Mouse (Mus musculus): ENCODE measurements around the gene Pcsk1n. TPM values are rescaled to one million over a fixed set of nuclear protein-coding genes. Genes with fewer than 3 reads are reported as not detected.
"Not testable (repeated sequence)": the region's sequence is repeated elsewhere in the genome, so short reads cannot be mapped to it uniquely, and the experiment has no call there.

Pcsk1n gene
- total RNA-seq (2022): not detected

DNA sequence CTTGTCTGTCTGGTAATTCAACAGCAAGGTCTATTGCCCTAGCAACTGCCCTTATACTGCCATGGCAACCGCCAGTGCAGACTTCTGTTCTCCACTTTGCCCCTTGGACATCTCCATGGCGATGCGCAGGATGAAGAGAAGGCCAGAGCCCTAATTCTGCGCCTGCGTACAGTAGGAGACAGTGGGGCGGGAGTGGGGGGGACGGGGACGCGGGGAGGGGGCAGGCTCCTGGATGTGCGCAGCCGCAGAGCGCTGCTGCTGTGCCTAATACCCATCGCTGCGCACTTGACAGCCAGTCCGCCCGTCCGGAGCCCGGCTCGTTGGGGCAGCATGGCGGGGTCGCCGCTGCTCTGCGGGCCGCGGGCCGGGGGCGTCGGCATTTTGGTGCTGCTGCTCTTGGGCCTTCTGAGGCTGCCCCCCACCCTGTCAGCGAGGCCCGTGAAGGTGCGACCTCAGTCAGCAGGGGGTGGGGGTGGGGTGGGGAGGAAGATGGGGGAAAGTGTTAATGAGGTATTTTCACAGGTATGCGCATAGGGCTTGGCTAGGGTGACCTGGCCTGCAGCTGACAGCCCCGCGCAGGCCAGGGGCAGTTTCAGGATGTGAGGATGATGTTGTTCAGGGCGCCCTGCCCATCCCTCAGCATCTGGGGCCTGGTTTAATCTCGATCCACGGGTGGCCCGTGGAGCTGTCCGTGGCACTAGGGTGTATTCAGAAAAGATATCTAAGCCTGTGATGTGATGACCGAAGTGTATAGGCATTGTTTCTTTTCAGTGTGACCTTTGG, at the start of gene Pcsk1n:
TSS of gene Pcsk1n (plus strand) at position 222 of the 783 bp plus-strand sequence.
- no peak for DNase-seq (ENCODE audit: low spot score in 2 of 2)

DNA sequence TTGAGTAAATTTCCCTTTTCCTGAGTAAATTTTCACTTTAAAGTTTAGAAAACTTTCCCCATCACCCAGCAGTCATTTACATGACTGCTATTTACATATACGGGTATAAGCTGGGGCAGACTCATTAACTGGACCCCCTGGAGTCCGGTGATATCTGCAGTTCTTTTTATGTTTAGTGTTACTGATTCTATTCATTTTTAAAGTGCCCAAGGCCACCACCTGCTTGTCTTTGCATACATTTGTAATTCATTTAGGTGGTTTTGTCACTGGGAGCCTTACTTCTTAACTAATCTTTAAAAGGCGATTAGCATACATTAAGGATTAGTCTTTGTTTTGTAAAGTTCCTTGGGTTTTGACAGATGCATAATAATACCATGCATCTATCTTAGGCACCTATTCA, 49.8 kb upstream of the Pcsk1n start:
- DNase-seq (ENCODE audit: low spot score in 2 of 2): no peak

DNA sequence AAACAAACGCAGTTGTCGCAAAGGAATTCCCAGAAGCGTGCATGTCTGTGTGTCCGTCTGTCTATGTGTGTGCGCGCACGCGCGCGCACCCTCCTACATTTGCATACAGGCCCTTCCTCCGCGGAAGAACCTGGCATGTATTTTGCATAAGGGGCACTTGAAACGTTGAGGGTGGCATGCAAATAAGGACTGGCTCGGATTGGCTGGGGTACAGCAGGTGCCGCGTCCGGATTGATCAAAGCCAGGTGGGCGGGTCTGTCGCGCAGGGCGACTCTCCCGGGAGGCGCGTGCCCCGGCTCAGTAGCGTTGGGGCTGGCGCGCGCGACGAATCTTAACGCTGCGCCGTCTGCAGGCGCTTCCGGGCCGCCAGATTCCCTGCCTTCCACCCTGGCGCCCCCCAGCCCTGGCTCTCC, 41.6 kb upstream of the Pcsk1n start, which contains the start of gene Pim2:
TSS of gene Pim2 (plus strand) at position 256 of the 413 bp plus-strand sequence.
- DNase-seq (ENCODE audit: low spot score in 2 of 2): peak; percentile 33 to 75

GRCm38 (mm10) chrX:7878495-7878894, 41.1 kb upstream of the Pcsk1n start:
- DNase-seq (ENCODE audit: low spot score in 2 of 2): no peak

DNA sequence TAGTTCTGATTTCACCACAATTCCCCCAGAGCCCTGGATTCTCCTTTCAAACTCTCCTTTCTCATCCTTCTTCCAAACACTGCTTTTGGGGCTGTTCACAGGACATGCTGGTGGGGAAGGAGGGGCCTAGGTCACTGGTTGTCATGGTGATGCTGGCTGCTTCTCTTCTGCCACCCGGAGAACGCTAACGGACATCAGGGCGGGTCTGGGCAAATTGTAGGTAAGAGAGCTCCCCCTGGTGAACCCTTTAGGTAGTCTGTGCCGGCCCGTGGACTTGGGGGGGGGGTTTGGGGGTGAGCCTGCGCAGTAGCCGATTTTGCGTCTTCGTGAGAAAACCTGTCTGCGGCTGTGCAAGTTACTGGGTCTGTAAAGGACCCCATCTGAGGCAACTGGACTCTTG, 39.8 kb upstream of the Pcsk1n start:
- peak; percentile 10 to 47 for DNase-seq (ENCODE audit: low spot score in 2 of 2)

- DNase-seq (ENCODE audit: low spot score in 2 of 2): peak; percentile 84 to 85
Measured at GRCm38 (mm10) chrX:7883841-7884567, 35.6 kb upstream of the Pcsk1n start, which contains the start of gene Slc35a2. Slc35a2 (plus strand) TSS chrX:7884028.

DNA sequence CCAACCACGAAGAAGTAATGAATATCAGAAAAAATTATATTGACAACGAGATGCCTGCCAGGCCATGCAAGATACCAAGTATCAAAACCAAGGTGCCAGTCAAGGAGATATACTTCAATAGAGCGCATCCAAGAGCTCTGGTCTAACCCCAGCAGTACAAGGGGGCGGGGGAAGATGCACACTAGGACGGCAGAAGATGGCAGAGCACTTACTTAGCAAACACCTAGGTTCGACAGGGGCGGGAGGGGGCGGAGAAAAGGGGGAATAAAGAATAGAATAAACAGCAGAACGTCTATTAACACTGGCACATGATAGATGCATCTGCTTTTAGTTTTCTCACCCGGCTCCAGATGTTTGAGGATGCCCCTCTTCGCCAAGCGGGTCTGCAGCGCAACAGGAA, 21.4 kb upstream of the Pcsk1n start:
- no peak for DNase-seq (ENCODE audit: low spot score in 2 of 2)

- peak; percentile 74 to 83 for DNase-seq (ENCODE audit: low spot score in 2 of 2)
Measured at GRCm38 (mm10) chrX:7898880-7899874, 20.4 kb upstream of the Pcsk1n start, which contains the start of the genes Pqbp1 and Timm17b. Pqbp1 (minus strand) TSS chrX:7899269. Timm17b (plus strand) TSS chrX:7899357.

GRCm38 (mm10) chrX:7904441-7904840, 15.2 kb upstream of the Pcsk1n start:
- no peak for DNase-seq (ENCODE audit: low spot score in 2 of 2)

DNA sequence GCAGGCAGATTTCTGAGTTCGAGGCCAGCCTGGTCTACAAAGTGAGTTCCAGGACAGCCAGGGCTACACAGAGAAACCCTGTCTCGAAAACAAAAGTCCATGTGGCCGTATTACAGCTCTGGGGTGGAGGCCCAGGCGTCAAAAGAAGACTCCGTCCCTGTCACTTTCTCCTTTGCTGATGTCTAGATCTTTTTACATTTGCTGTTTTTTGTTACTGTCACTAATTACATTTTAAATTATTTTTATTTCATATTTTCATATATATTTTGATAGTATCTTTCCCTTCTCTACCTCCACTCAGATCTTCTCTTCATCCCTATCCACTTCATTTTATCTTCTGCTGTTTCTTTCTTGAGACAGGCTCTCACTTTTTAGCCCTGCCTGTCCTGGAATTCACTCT, 11.9 kb upstream of the Pcsk1n start, which contains the start of gene Gm10491:
TSS of gene Gm10491 (minus strand) at position 101 of the 400 bp plus-strand sequence.
- no peak for DNase-seq (ENCODE audit: low spot score in 2 of 2)

DNA sequence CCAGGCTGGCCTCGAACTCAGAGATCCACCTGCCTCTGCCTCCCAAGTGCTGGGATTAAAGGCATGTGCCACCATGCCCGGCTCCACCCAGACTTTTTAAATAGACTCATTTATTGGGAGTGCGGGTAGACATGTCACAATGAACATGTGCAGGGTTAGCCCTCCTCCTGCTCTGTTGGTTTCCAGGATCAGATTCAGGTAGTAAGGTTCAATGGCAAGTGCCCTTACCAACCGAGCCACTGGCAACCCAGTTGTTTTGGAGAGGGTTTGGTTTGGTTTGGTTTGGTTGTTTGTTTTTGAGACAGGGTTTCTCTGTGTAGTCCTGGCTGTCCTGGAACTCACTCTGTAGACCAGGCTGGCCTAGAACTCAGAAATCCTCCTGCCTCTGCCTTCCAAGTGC, 10.4 kb upstream of the Pcsk1n start, which contains the start of gene Gm10490:
TSS of gene Gm10490 (plus strand) at position 301 of the 400 bp plus-strand sequence.
- DNase-seq (ENCODE audit: low spot score in 2 of 2): not testable (repeated sequence)

- no peak for DNase-seq (ENCODE audit: low spot score in 2 of 2)
Measured at GRCm38 (mm10) chrX:7910473-7910872, 9.1 kb upstream of the Pcsk1n start.

DNA sequence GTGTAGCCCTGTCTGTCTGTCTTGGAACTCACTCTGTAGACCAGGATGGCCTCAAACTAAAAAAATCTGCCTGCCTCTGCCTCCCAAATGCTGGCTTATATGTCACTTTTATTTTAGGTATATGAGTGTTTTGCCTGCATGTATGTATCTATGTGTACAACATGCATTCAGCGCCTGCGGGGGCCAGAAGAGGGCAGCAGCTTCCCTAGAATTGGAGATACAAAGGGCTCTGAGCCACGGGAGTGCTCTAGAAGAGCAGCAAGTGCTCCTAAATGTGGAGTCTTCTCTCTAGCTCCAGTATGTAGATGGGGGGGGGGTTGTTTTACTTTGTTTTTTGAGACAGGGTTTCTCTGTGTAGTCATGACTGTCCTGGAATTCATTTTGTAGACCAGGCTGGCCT, 4.0 kb upstream of the Pcsk1n start:
- not testable (repeated sequence) for DNase-seq (ENCODE audit: low spot score in 2 of 2)

- not testable (repeated sequence) for DNase-seq (ENCODE audit: low spot score in 2 of 2)
Measured at GRCm38 (mm10) chrX:7917960-7918359, 1.7 kb upstream of the Pcsk1n start.

DNA sequence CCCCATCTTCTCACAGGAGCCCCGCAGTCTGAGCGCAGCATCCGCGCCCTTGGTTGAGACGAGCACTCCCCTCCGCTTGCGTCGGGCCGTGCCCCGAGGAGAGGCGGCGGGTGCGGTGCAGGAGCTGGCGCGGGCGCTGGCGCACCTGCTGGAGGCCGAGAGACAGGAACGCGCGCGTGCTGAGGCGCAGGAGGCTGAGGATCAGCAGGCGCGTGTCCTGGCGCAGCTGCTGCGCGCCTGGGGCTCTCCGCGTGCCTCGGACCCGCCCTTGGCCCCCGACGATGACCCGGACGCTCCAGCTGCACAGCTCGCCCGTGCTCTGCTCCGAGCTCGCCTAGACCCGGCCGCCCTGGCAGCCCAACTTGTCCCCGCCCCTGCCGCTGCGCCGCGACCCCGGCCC, 2.4 kb downstream of the Pcsk1n start:
- no peak for DNase-seq (ENCODE audit: low spot score in 2 of 2)

- DNase-seq (ENCODE audit: low spot score in 2 of 2): no peak
Measured at GRCm38 (mm10) chrX:7926266-7926665, 6.6 kb downstream of the Pcsk1n start.

DNA sequence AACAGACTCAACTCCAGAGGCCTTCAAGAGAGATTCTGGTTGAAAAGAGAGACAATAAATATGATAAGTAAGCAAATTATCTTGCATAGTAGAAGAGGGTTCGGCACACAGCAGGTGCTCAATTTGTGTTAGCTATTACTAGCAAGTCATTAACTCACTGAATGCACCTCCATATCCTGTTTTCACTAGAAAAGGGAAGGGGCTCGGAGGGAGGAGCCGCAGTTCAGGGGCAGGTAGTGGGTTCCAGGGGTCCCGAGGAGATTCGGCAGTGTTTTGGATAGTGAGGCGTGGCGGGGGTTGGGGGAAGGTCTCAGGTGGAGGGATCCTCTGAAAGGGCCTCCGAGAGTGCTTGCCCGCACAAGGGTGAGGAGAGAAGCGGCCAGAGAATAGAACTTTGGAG, 7.5 kb downstream of the Pcsk1n start:
- no peak for DNase-seq (ENCODE audit: low spot score in 2 of 2)

- DNase-seq (ENCODE audit: low spot score in 2 of 2): no peak
Measured at GRCm38 (mm10) chrX:7928270-7928790, 8.7 kb downstream of the Pcsk1n start, which contains the start of gene Eras. Eras (minus strand) TSS chrX:7928607.

GRCm38 (mm10) chrX:7936874-7937273, 17.3 kb downstream of the Pcsk1n start:
- no peak for DNase-seq (ENCODE audit: low spot score in 2 of 2)

DNA sequence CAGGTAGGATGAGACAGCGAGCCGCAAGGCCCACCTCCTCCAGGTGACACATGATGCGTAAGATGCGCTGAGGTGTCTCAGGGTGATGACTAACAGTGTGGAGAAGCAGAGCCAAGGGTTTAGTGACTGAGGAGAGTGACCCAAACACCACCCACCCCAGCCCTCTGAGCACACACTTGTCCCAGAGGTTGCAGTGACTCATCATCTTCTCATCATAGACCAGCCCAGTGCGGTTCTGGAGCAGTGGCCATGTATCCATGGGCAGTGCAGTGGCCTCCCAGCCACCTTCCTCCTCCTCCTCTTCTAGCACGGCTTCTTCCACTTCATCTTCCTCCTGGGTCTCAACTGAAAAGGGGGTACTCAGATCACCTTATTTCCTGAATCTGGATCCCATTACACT, 18.0 kb downstream of the Pcsk1n start:
- DNase-seq (ENCODE audit: low spot score in 2 of 2): no peak

GRCm38 (mm10) chrX:7945618-7946017, 26.0 kb downstream of the Pcsk1n start:
- no peak for DNase-seq (ENCODE audit: low spot score in 2 of 2)

All from gastrocnemius, adult 8-10 months (tissue).